Mouse (Mus musculus): Measurements from ENCODE around the gene Mycbp2.

- no peak for TF ChIP-seq CTCF (IDR thresholded peaks at IDR 0.05)
- no peak for TF ChIP-seq EP300 (IDR thresholded peaks at IDR 0.05; ENCODE audit: insufficient read depth, low read depth, low read length)
Observed at GRCm38 (mm10) chr14:103233640-103234593, 112.7 kb downstream of the Mycbp2 start.

All from heart, adult 2 months (tissue).